Mouse (Mus musculus): Measurements from ENCODE around the gene Mettl16.

The Mettl16 gene

DNA sequence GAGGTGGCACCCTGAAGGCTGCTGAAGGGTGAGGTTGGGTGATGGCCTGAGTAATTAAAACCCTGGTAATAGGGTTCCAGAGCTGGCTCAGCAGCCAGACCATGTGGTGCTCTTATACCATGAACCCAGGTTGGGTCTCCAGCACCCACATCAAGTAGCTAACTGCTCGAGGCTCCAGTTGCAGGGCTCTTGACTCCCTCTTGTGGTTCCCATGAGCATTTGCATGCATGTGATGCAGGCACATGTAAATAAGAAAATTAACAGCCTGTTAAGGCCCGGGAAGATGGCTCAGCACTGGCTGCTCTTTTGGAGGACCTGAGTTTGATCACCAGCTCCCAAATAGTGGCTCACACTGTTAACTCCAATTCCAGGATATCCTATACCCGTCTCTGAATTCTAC lies 75.2 kb downstream of the Mettl16 start:
- no peak for DNase-seq (ENCODE audit: low read depth, low spot score)

DNA sequence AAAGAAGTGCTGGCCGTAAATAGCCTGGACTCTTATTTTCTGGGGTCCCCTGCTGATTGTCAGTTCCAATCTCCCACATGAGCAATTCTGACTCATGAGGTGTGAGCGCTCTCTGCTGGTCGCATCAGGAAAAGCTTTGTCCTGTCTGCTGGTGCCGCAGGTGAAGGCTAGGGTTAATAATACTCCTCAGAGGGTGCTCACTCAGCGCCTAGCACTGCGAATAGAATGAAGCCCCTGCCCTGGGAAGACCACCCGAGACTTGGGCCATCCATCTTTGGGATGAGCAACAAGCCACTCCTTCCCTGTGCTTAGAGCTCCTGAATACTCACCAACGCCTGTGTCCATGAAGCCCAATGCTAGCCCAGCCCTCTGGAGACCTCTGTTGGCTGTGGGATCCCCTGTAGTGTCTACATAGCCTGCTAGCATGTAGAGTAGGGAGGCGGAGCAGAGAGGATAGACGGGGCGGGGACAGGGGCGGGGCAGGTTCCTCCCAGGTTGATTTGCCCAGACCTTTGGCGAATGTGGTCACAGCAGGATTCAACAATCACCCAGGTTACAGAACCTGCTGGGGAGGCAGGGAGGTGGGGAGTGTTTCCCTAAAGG lies 77.4 kb downstream of the Mettl16 start:
- no peak for DNase-seq (ENCODE audit: low read depth, low spot score)

DNA sequence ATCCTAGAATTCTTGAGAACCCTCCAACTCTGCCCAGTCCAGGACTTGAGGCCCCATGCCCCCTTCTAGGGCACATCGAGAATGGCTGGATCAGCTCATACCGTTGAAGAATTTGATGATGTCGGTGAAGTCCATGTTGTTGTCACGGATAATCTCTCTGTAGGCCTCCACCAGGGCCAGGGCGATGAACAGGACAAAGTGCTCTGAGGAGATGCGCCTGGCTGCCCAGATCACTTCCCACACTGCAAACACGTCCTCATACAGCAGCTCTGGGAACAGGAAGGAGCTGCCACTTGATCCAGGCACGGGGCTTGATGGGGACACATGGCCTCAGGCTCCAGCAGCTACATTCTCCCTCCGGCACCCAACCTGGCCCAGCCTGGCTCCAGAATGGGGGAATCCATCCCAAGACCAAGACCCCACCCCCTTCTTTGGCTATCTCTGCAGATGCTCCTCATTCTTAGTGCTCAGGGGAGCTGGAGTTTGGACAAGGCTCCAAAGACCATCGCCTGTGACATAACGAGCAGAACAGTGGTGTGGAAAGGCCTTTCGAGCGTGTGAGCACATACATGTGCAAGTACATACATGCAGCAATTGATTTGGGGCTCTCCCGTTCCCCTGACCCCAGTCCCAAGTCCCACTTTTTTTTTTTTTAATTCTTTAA lies 80.5 kb downstream of the Mettl16 start:
- no peak for DNase-seq (ENCODE audit: low read depth, low spot score)

DNA sequence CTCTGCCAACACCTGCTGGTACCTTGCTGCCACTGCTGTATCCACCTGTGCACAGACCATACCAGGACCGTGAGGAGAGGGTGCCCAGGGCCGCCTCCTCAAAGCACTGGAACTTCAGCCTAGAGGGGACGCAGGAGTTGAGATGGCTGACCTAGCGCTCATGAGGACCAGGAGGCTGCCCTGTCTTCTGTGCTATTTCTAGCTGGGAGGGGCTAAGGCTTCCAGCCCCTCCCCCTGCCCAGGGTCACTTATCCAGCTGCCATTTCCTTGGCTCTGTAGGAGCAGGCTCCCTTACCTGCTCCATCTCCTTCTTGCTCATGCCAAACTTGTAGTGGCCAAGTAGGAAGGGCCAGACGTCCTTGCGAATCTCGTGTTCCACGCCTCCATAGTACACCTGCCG lies 87.1 kb downstream of the Mettl16 start:
- DNase-seq (ENCODE audit: low read depth, low spot score): no peak

DNA sequence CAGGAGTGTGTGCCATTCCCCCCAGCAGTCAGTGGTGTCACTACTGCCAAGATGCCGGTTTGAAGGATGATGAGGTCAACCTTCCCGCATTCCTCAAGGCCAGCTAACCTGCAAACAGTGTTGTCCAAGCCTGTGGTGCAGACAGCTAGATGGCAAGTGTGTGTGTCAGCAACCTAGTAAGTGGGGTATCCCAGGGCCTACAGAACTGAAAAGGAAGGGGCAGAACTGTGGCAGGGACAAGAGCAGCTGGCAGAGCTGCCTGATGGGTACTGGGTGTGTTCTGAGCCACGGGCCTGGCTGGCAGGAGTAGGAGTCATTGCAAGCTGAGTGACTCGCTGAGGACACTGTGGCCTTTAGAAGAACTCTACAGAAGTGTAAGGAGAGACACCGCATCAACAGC lies 91.5 kb downstream of the Mettl16 start:
- DNase-seq (ENCODE audit: low read depth, low spot score): no peak

DNA sequence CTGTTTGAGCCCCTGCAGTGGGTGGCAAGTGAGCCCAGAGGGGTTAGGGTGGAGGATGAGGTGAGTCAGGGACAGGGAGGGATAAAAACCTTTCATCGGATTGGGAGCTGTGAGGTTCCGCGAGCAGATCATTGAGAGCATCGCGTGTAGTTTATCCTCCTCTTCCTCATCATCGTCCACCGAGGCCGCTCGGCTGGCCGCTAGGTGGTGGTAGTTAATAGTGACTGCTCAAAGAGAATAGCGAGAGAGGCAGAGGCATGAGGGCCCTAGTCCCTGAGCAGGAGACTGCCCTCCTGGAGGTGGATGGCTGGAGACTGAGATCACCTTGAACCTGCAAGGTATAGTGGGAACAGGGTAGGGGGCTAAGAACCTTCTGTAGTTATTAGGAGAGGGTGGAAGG lies 92.8 kb downstream of the Mettl16 start:
- no peak for DNase-seq (ENCODE audit: low read depth, low spot score)

- DNase-seq (ENCODE audit: low read depth, low spot score): peak; percentile 71
Observed at GRCm38 (mm10) chr11:74864421-74864820, 93.8 kb downstream of the Mettl16 start.

GRCm38 (mm10) chr11:74865252-74865651 lies 94.6 kb downstream of the Mettl16 start:
- no peak for DNase-seq (ENCODE audit: low read depth, low spot score)

- DNase-seq (ENCODE audit: low read depth, low spot score): peak; percentile 97
Observed at GRCm38 (mm10) chr11:74866640-74867039, 96.0 kb downstream of the Mettl16 start.

GRCm38 (mm10) chr11:74867181-74867580 lies 96.6 kb downstream of the Mettl16 start:
- DNase-seq (ENCODE audit: low read depth, low spot score): peak; percentile 96

- no peak for DNase-seq (ENCODE audit: low read depth, low spot score)
Observed at GRCm38 (mm10) chr11:74868046-74868760, 97.6 kb downstream of the Mettl16 start.

DNA sequence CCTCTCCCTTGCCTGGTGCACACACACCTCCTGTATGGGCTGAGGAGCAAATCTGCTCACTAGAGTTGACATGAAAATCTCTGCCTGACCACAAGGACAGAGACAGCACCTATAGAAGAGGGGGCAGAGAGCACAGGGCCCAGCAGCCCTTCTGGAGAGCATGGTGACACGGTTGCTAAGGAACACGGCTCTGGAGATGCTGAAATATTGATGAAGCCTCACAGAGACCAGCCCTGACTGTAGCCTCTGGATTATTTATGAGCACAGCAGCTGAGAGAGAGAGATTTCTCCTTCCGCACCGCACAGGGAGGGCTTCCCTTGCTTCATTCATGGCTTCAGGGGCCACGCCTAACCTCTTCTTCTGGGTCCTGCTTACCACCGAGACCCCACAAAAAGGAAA lies 99.0 kb downstream of the Mettl16 start:
- DNase-seq (ENCODE audit: low read depth, low spot score): no peak

DNA sequence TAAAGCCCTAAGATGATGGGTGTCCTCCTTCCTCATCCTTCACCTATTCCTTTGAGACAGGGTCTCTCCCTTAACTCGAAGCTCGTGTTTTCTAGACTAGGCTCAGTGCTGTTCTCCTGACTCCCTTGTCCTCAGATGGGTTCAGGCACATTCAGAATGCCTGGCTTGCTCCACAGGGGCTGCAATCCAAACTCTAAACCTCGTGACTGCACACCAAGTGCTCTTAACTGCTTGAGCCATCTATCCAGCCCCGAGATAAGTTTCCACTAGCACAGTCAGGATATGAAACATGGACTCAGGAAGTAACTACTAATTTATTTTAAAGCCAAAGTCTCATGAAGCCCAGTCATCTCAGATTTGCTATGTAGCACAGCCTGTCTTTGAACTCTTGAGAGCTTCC lies 99.9 kb downstream of the Mettl16 start:
- DNase-seq (ENCODE audit: low read depth, low spot score): peak; percentile 81

DNA sequence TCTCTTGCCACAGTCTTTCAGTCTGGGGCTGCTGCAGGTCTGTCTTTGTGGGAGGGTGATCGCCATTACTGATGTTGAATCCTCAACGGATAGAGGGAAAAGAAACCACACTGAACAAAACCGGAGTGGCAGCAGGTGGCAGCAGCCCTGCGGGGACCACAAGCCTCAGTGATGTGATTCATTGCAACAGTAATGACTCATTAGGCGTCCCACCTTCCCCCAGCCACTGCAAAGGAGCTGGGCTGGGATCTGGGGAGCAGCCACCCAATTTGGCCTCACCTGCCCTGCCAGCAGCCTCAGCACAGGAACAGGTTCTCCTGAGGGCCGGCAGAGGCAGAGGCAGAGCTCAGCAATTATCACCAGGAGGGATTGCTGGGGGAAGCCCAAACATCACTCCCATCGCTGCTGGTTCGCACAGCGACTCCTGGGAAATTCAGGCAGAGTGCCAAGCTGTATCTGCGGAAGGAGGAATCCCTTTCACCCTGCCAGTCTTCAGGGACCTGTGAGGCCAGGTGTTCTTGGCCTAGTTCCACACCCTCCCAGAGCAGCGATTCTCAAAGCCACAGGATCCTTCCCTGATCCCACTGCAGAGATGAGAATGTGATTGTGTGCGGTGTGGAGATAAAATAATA lies 100.5 kb downstream of the Mettl16 start:
- no peak for DNase-seq (ENCODE audit: low read depth, low spot score)

- no peak for DNase-seq (ENCODE audit: low read depth, low spot score)
Observed at GRCm38 (mm10) chr11:74874630-74875029, 104.0 kb downstream of the Mettl16 start.

GRCm38 (mm10) chr11:74876801-74877200 lies 106.2 kb downstream of the Mettl16 start:
- DNase-seq (ENCODE audit: low read depth, low spot score): no peak
